Mouse (Mus musculus) urinary bladder, postnatal 4 days (tissue): ENCODE measurements around the gene Plxna2.
A peak's percentile ranks its signal among the peaks of the same experiment; 100 is the strongest.

Experiments used
- DNase-seq, 2 experiments: peaks; one replicate each; pipeline ENCODE4 v3.0.0; 2021 to 2022; ENCODE audit warnings: low spot score in 2 of 2

Gene Plxna2

GRCm38 (mm10) chr1:194617918-194618317 lies at the start of gene Plxna2:
TSS of gene Plxna2 (plus strand) at chr1:194618218.
- no peak for DNase-seq

GRCm38 (mm10) chr1:194573870-194574269 lies 44.1 kb upstream of the Plxna2 start:
- no peak for DNase-seq

GRCm38 (mm10) chr1:194578270-194578669 lies 39.7 kb upstream of the Plxna2 start:
- no peak for DNase-seq

GRCm38 (mm10) chr1:194580539-194580938 lies 37.5 kb upstream of the Plxna2 start:
- no peak for DNase-seq

GRCm38 (mm10) chr1:194586670-194587069 lies 31.3 kb upstream of the Plxna2 start:
- no peak for DNase-seq

GRCm38 (mm10) chr1:194587532-194587931 lies 30.5 kb upstream of the Plxna2 start:
- no peak for DNase-seq

- no peak for DNase-seq
Measured at GRCm38 (mm10) chr1:194587956-194588668, 29.9 kb upstream of the Plxna2 start.

- DNase-seq = peak in 1 of 2 experiments; percentile 64
Measured at GRCm38 (mm10) chr1:194588711-194589451, 29.1 kb upstream of the Plxna2 start.

- DNase-seq = no peak
Measured at GRCm38 (mm10) chr1:194593155-194593554, 24.9 kb upstream of the Plxna2 start.

- DNase-seq = no peak
Measured at GRCm38 (mm10) chr1:194607406-194608261, 10.4 kb upstream of the Plxna2 start.

GRCm38 (mm10) chr1:194610516-194610915 lies 7.5 kb upstream of the Plxna2 start:
- no peak for DNase-seq

GRCm38 (mm10) chr1:194612628-194613027 lies 5.4 kb upstream of the Plxna2 start:
- no peak for DNase-seq

- no peak for DNase-seq
Measured at GRCm38 (mm10) chr1:194613271-194613834, 4.7 kb upstream of the Plxna2 start.

- no peak for DNase-seq
Measured at GRCm38 (mm10) chr1:194613923-194614830, 3.8 kb upstream of the Plxna2 start.

- DNase-seq = no peak
Measured at GRCm38 (mm10) chr1:194616136-194616535, 1.9 kb upstream of the Plxna2 start.

- peak; percentile 40 to 80 for DNase-seq
Measured at GRCm38 (mm10) chr1:194618841-194619311, 858 bp downstream of the Plxna2 start.

GRCm38 (mm10) chr1:194619353-194620244 lies 1.6 kb downstream of the Plxna2 start:
- DNase-seq = peak; percentile 82 to 83

- peak in 1 of 2 experiments; percentile 40 for DNase-seq
Measured at GRCm38 (mm10) chr1:194620245-194620991, 2.4 kb downstream of the Plxna2 start.

- no peak for DNase-seq
Measured at GRCm38 (mm10) chr1:194622174-194622573, 4.2 kb downstream of the Plxna2 start.
